ENCODE assay signal across 21 mouse cellular contexts in genomic region chr6:96419704-96420382, GRCm38 (mm10).
DNase-seq lines count a peak whose midpoint lies in the region; ATAC-seq lines count a peak whose summit lies in the region.
"Had no signal": no experiment of that assay in that cellular context is flagged by ENCODE, and none has a peak within 500 bp of the region (broad histone marks: within the 10 kb centered on the region; RNA-seq: fewer than 3 reads in every experiment).

No protein-coding gene starts in this region.

- 46% methylated on average over 5 of the region's 5 CpGs for WGBS in forebrain, embryonic 11.5 days
- 15% methylated on average over 5 of the region's 5 CpGs for WGBS in forebrain, embryonic 15.5 days
- WGBS in forebrain, embryonic 14.5 days: 7% methylated on average over 5 of the region's 5 CpGs
- 5% methylated on average over 5 of the region's 5 CpGs for WGBS in forebrain, embryonic 16.5 days
- 56% methylated on average over 5 of the region's 5 CpGs for WGBS in midbrain, embryonic 13.5 days
- WGBS in midbrain, embryonic 15.5 days: 59% methylated on average over 5 of the region's 5 CpGs

- peak; percentile 56 for ATAC-seq in forebrain, embryonic 11.5 days (replicated peaks; ENCODE audit: low FRiP score)
- ATAC-seq in forebrain, embryonic 15.5 days (replicated peaks): no peak
- peak; percentile 52; the same call in 1 of the 2 replicates for ATAC-seq in forebrain, embryonic 14.5 days
- ATAC-seq in forebrain, embryonic 16.5 days: no peak
- peak; percentile 20; the same call in 1 of the 2 replicates for ATAC-seq in midbrain, embryonic 13.5 days
- no peak for ATAC-seq in midbrain, embryonic 15.5 days (replicated peaks)
- ATAC-seq: activated CD4-positive, CD25-positive, alpha-beta regulatory T cell, adult 4 months; intestine, embryonic 15.5 days had no signal

- DNase-seq in forebrain, embryonic 11.5 days (ENCODE audit: low spot score): no peak
- DNase-seq in forebrain, embryonic 14.5 days (ENCODE audit: low spot score): peak; percentile 45
- peak; percentile 17 for DNase-seq in retina, postnatal 1 day
- DNase-seq in layer of hippocampus, postnatal 14 days (ENCODE audit: low spot score in 2 of 2): no peak
- DNase-seq: adrenal gland, adult 8-10 months; adrenal gland, postnatal 25 days; cerebellum, adult 18-20 months; cerebellum, adult 9-10 months; cerebellum, postnatal 14 days; gastrocnemius, postnatal 10 days; gastrocnemius, postnatal 36 days; heart, adult 2 months had no signal

- no peaks in the 10 kb centered on the region for H3K9me3 ChIP-seq in forebrain, embryonic 11.5 days (ENCODE audit: control insufficient read depth, low read length)
- no peaks in the 10 kb centered on the region for H3K9me3 ChIP-seq in forebrain, embryonic 15.5 days
- H3K9me3 ChIP-seq in forebrain, embryonic 14.5 days (replicated peaks; ENCODE audit: control insufficient read depth, low read length): no peaks in the 10 kb centered on the region
- H3K9me3 ChIP-seq in forebrain, embryonic 16.5 days (ENCODE audit: control insufficient read depth, low read length): no peaks in the 10 kb centered on the region
- H3K9me3 ChIP-seq in midbrain, embryonic 13.5 days: no peaks in the 10 kb centered on the region
- H3K9me3 ChIP-seq in midbrain, embryonic 15.5 days: no peaks in the 10 kb centered on the region
- H3K9me3 ChIP-seq: heart, embryonic 10.5 days; hindbrain, embryonic 12.5 days; hindbrain, embryonic 15.5 days; intestine, embryonic 15.5 days had no signal

- H3K4me3 ChIP-seq in forebrain, embryonic 11.5 days (ENCODE audit: low read depth, low read length): no peak overlapping the region
- no peak overlapping the region for H3K4me3 ChIP-seq in forebrain, embryonic 15.5 days
- H3K4me3 ChIP-seq in forebrain, embryonic 14.5 days (ENCODE audit: low read depth, low read length): no peak overlapping the region
- no peak overlapping the region for H3K4me3 ChIP-seq in forebrain, embryonic 16.5 days (replicated peaks; ENCODE audit: low read length)
- no peak overlapping the region for H3K4me3 ChIP-seq in midbrain, embryonic 13.5 days (replicated peaks)
- H3K4me3 ChIP-seq in midbrain, embryonic 15.5 days: no peak overlapping the region
- H3K4me3 ChIP-seq: heart, adult 2 months; heart, embryonic 10.5 days; hindbrain, embryonic 12.5 days; hindbrain, embryonic 15.5 days; intestine, embryonic 15.5 days had no signal

- no peak overlapping the region for H3K27ac ChIP-seq in forebrain, embryonic 11.5 days (ENCODE audit: low read depth, low read length)
- H3K27ac ChIP-seq in forebrain, embryonic 15.5 days (replicated peaks): no peak overlapping the region
- H3K27ac ChIP-seq in forebrain, embryonic 14.5 days (ENCODE audit: low read depth, low read length): no peak overlapping the region
- H3K27ac ChIP-seq in forebrain, embryonic 16.5 days (ENCODE audit: low read length): no peak overlapping the region
- H3K27ac ChIP-seq in midbrain, embryonic 13.5 days: no peak overlapping the region
- no peak overlapping the region for H3K27ac ChIP-seq in midbrain, embryonic 15.5 days
- H3K27ac ChIP-seq: heart, adult 2 months; heart, embryonic 10.5 days; hindbrain, embryonic 12.5 days; hindbrain, embryonic 15.5 days; intestine, embryonic 15.5 days had no signal

- no peak overlapping the region for H3K4me2 ChIP-seq in forebrain, embryonic 11.5 days (ENCODE audit: low read depth, low read length, severe bottlenecking)
- no peak overlapping the region for H3K4me2 ChIP-seq in forebrain, embryonic 15.5 days (replicated peaks)
- no peak overlapping the region for H3K4me2 ChIP-seq in forebrain, embryonic 14.5 days (ENCODE audit: low read length)
- H3K4me2 ChIP-seq in forebrain, embryonic 16.5 days (ENCODE audit: low read length): no peak overlapping the region
- H3K4me2 ChIP-seq in midbrain, embryonic 13.5 days (replicated peaks): no peak overlapping the region
- no peak overlapping the region for H3K4me2 ChIP-seq in midbrain, embryonic 15.5 days
- H3K4me2 ChIP-seq: hindbrain, embryonic 12.5 days; hindbrain, embryonic 15.5 days; intestine, embryonic 15.5 days had no signal

- no peak overlapping the region for H3K9ac ChIP-seq in forebrain, embryonic 11.5 days (ENCODE audit: low read length)
- no peak overlapping the region for H3K9ac ChIP-seq in forebrain, embryonic 15.5 days (replicated peaks)
- no peak overlapping the region for H3K9ac ChIP-seq in forebrain, embryonic 14.5 days (ENCODE audit: low read length)
- H3K9ac ChIP-seq in forebrain, embryonic 16.5 days (replicated peaks; ENCODE audit: low read depth, low read length): no peak overlapping the region
- H3K9ac ChIP-seq in midbrain, embryonic 13.5 days (replicated peaks): no peak overlapping the region
- no peak overlapping the region for H3K9ac ChIP-seq in midbrain, embryonic 15.5 days
- H3K9ac ChIP-seq: hindbrain, embryonic 12.5 days; hindbrain, embryonic 15.5 days; intestine, embryonic 15.5 days had no signal

- H3K4me1 ChIP-seq in forebrain, embryonic 11.5 days (replicated peaks; ENCODE audit: control insufficient read depth, insufficient read depth, low read length): no peaks in the 10 kb centered on the region
- H3K4me1 ChIP-seq in forebrain, embryonic 15.5 days: peaks cover 9% of the 10 kb centered on the region
- peaks cover 10% of the 10 kb centered on the region; the same call in 1 of the 2 replicates for H3K4me1 ChIP-seq in forebrain, embryonic 14.5 days (ENCODE audit: control insufficient read depth, insufficient read depth, low read length)
- H3K4me1 ChIP-seq in forebrain, embryonic 16.5 days (replicated peaks; ENCODE audit: control insufficient read depth, insufficient read depth, low read length): no peaks in the 10 kb centered on the region
- H3K4me1 ChIP-seq in midbrain, embryonic 13.5 days (replicated peaks): peaks cover 11% of the 10 kb centered on the region
- H3K4me1 ChIP-seq in midbrain, embryonic 15.5 days: peaks cover 8% of the 10 kb centered on the region; the same call in 1 of the 2 replicates
- H3K4me1 ChIP-seq: heart, embryonic 10.5 days; intestine, embryonic 15.5 days had no signal

- H3K27me3 ChIP-seq in forebrain, embryonic 11.5 days (ENCODE audit: control insufficient read depth, insufficient read depth, low read length): peaks cover 2% of the 10 kb centered on the region; the same call in 1 of the 2 replicates
- 0 out of 2 replicates have a peak, but pooled peaks cover 8% of the 10 kb centered on the region for H3K27me3 ChIP-seq in forebrain, embryonic 15.5 days
- H3K27me3 ChIP-seq in forebrain, embryonic 14.5 days (replicated peaks; ENCODE audit: control insufficient read depth, insufficient read depth, low read length): no peaks in the 10 kb centered on the region
- peaks cover 7% of the 10 kb centered on the region; the same call in 1 of the 2 replicates for H3K27me3 ChIP-seq in forebrain, embryonic 16.5 days (replicated peaks; ENCODE audit: control insufficient read depth, insufficient read depth, low read length)
- H3K27me3 ChIP-seq in midbrain, embryonic 13.5 days: no peaks in the 10 kb centered on the region
- H3K27me3 ChIP-seq in midbrain, embryonic 15.5 days (replicated peaks): no peaks in the 10 kb centered on the region
- H3K27me3 ChIP-seq: hindbrain, embryonic 12.5 days; hindbrain, embryonic 15.5 days; intestine, embryonic 15.5 days had no signal

- no peaks in the 10 kb centered on the region for H3K36me3 ChIP-seq in forebrain, embryonic 11.5 days (ENCODE audit: control insufficient read depth, insufficient read depth, low read length)
- H3K36me3 ChIP-seq in forebrain, embryonic 15.5 days: no peaks in the 10 kb centered on the region
- no peaks in the 10 kb centered on the region for H3K36me3 ChIP-seq in forebrain, embryonic 14.5 days (ENCODE audit: control insufficient read depth, insufficient read depth, low read length)
- no peaks in the 10 kb centered on the region for H3K36me3 ChIP-seq in forebrain, embryonic 16.5 days (ENCODE audit: control insufficient read depth, insufficient read depth)
- no peaks in the 10 kb centered on the region for H3K36me3 ChIP-seq in midbrain, embryonic 13.5 days
- no peaks in the 10 kb centered on the region for H3K36me3 ChIP-seq in midbrain, embryonic 15.5 days (replicated peaks)
- H3K36me3 ChIP-seq: heart, embryonic 10.5 days; hindbrain, embryonic 12.5 days; hindbrain, embryonic 15.5 days; intestine, embryonic 15.5 days had no signal

Comparison
In these comparisons a context has a peak if more than half of its experiments do, and no peak if none do; other contexts are left out.
1. ATAC-seq: peak in forebrain, embryonic 11.5 days (single experiment), forebrain, embryonic 14.5 days (single experiment) and midbrain, embryonic 13.5 days (single experiment); none in forebrain, embryonic 15.5 days (single experiment), forebrain, embryonic 16.5 days (single experiment) and midbrain, embryonic 15.5 days (single experiment).
2. DNase-seq: peak in forebrain, embryonic 14.5 days (single experiment) and retina, postnatal 1 day (single experiment); none in forebrain, embryonic 11.5 days (single experiment) and layer of hippocampus, postnatal 14 days (0 of 2).